Mouse (Mus musculus): ENCODE results near the gene Nipa1.

Nipa1 gene

DNA sequence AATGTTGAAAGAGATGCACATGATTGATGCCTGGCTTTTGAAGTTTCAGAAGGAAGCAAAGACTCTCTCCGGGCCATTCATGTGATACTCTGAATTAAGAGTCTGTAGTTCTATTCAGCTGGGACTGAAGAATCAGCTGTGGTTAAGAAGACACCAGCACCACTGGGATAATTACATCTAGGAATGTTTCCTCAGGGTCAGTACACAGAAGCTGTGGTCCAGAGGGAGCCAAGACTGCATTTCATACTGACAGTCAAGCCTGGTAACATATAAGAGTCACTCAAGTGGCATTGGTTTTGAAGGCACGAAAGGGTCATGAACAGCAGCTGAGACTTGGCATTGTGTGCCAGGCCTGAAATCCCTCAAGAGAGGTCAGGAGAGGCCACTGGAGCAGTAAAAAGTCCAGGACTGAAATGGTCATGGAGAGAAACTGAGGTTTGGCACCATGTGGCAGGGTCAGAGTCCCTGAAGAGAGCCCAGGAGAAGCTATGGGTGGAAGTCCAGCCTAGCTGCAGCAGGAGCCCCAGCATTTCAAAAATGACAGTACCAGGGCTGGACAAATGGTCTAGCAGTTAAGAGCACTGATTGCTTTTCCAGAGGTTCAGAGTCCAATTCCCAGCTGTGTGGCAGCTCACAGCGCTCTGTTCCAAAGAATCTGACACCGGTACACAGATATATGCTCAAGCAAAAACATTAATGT lies 9.3 kb downstream of the Nipa1 start:
- no peak for DNase-seq (ENCODE audit: low spot score)

DNA sequence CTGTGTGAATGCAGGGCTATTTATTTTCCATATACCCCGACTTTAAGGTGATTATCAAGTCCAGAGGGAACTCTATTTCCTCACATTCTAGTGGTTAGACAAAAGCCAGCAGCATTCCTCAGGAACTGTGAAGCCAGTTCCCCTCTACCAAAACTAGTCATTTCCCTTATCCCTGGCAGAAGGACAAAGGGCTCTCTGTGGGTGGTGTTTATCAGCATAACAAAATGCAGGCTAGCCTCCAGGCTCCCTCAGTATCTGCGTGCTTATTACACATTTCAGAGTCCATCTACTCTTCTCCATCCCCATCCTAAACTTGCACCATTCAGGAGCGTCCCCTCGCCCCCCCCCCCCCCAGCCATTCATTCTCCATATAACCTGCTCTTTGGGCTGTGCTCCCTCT lies 20.8 kb downstream of the Nipa1 start:
- no peak for DNase-seq (ENCODE audit: low spot score)

DNA sequence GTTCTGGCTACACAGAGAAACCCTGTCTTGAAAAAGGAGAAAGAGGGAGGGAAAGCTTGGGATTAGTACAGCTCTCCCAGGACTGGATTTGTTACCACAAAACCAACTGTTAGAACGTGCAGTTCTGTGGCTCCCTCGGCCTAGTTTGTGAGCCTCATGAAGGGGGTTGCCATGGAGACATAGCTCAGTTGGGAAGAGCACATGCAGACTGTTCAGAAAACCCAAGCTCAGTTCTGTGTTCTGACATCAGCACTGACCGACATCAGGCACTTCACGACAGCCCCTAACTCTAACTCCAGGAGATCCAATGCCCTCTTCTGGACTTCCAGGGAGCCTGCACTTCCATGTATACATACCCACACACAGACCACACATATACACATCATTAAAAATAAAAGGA lies 24.7 kb downstream of the Nipa1 start:
- no peak for DNase-seq (ENCODE audit: low spot score)

DNA sequence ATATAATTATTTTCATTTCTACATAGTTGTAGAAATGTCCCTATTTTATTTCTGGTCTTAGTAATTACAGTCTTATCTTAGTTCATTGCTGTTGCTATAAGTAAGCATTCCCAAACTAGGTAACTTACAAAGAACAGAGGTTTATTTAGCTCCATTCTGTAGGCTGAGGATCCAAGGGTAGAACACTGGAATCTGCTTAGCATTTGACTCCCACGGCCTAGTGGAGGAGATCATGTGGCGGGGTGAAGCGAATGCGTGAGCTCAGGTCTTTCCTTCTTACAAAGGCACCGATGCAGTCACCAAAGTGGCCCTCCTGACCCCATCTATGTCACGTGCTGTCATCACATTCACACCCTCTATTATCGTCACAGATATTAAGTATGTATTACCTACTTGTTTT lies 27.9 kb downstream of the Nipa1 start:
- no peak for DNase-seq (ENCODE audit: low spot score)

DNA sequence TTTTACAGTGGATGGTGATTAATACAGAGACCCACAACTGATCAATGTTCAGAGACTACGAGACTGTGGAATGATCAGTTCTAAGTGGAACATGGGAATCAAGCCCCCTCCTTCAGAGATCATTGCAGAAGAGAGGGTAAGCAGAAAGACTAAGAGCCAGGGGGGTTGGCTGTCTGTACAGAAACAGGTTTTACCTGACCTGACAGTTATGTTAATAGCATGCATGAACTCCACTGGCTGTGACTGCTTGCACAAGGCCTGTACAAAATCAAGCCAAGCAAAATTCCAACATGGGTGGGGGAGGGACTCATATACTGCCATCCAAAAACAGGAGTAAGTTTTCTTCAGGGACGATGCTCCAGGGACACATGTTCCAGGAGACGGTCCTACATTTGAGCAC lies 28.6 kb downstream of the Nipa1 start:
- no peak for DNase-seq (ENCODE audit: low spot score)

DNA sequence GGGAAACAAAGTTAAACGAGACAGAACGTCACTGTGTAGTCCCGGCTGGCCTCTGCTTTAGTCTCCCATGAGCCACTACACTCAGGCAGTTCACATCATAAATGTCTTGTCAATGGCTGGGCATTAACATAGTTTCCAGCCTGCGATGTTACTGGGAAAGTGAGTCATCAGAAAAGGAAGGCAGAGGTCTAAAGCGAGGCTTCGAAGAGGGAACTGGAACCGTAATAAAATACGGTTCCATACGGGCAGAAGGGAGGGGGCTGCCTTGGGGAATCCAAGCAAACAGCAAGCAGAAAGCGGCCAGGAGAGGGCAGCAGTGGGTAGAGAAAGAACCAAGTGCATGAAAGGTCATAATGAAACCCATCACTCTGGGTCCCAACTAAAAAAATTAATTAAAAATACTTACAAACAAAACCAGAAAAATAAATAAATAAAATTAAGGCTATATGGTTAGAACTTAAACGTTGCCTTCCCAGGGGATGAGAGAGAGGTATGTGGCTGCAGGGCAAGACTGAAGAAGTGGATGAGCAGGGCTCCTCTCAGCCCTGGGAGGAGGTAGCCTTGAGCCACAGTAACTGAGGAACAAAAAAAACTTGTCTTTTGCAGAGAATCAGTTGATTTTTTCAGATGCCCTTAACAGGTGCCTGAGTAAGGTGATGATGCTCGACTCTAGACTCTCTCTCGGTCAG lies 33.1 kb downstream of the Nipa1 start:
- peak; percentile 64 for DNase-seq (ENCODE audit: low spot score)

DNA sequence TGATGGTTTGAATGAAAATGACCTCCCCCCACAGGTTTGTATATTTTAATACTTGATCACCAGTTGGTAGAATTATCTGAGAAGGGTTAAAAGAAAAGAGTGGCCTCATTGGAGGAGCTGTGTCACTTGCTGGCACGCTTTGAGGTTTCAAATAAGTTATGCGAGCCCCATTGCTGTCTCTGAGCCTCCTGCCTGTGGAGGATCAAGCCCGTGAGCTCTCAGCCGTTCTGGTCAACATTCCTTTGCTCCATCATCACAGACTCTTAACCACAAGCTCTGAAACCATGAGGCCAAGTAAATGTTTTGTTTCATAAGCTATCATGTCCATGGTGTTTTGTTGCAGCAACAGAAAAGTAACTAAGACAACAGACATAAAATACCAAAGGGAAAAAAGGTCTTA lies 35.0 kb downstream of the Nipa1 start:
- DNase-seq (ENCODE audit: low spot score) = no peak

DNA sequence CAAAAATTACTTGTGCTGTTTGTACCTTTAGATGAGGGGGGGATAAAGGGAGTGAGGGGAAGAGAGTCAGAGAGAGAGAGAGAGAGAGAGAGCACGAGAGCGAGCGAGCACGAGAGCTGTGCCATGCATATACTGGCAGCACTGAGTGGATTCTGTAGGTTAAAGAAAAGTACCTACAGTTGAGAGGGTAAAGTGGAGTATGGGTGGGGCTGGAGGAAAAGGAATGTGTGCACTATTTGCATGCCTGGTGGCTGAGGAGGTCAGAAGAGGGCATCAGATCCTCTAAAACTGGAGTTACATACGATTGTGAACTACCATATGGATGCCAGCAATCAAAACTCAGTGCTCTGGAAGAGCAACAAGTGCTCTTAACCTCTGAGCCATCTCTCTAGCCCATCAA lies 36.6 kb downstream of the Nipa1 start:
- DNase-seq (ENCODE audit: low spot score) = peak; percentile 39

DNA sequence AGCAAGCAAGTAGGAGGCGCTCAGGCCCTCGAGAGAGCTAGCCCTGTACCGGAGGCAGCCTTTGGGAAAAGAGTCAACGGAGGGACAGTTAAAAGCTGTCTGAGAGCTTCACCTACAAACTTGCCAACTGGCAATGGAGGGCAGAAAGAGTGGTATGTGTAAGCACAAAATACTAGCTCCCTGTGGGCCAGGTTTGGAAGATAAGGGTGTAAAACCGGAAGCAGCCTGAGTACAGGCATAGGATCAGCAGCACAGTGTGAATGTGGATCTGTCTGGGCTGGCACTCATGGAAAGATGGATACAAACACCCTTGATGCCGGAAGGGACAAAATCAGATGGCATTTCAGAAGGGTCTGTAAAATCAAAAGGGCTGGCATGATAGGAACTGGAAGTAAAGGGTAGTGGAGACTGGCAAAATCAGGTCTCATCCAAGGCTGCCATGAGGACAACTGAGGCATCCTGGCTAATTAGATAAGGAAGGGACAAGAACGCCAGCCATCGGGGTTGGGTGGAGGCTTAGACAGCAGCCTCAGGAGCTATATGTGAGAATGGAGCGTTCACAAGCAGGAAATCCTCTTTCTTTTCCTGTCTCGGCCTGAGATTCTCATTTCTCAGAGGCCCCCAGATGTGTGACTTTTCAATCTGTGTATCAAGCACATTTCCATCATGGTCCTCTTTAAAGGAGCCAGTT lies 37.6 kb downstream of the Nipa1 start:
- DNase-seq (ENCODE audit: low spot score) = no peak

DNA sequence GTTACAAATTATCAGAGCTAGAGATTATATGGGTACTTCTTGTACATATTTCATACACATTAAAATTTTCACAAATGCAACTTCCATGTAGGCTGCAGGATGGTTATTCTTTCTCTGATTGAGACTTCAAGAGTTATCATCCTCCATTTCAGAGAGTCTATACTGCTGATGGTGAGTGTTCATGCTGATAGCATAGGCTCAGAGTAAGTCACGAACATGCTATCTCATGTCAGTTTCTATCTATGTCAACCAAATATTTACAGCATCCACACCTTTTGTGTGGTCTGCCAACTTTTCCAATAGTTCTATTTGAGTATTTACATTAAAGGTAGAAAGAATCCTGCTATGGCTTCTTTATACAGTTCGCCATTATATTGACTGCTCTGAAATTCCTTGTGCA lies 38.2 kb downstream of the Nipa1 start:
- DNase-seq (ENCODE audit: low spot score) = no peak

DNA sequence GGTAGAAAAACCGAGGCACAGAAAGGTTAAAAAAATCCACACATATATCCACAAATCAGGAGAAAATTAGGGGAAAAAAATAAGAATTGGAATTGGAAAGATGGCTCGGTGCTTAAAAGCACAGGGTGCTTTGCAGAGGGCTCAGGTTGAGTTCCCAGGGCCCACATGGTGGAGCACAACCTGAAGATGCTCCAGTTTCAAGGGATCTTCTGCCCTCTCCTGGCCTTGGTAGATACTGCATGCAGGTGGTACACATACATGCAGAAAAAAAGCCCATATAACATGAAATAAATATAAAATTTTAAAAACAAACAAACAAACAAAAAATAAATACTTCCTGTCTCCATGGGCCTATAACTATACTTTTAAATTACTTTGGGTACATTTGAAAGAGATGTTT lies 45.3 kb downstream of the Nipa1 start:
- no peak for DNase-seq (ENCODE audit: low spot score)

DNA sequence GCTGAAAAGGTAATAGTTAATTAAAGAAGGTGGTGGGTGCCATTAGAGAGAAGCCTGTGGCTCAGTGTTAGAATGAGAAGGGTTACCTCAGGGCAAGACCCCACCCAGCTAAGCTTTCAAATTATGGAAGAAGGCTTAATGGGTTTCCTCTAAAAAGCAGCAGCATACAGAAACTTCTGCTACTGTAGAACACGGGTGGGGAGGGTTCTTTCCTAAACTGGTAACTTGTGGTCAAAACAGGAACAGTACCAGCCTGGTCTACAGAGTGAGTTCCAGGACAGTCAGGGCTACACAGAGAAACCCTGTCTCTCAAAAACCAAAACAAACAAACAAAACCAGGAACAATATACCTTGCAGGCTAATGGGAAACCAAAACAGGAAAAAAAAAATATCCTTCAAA lies 50.3 kb downstream of the Nipa1 start:
- peak; percentile 16 for DNase-seq (ENCODE audit: low spot score)

DNA sequence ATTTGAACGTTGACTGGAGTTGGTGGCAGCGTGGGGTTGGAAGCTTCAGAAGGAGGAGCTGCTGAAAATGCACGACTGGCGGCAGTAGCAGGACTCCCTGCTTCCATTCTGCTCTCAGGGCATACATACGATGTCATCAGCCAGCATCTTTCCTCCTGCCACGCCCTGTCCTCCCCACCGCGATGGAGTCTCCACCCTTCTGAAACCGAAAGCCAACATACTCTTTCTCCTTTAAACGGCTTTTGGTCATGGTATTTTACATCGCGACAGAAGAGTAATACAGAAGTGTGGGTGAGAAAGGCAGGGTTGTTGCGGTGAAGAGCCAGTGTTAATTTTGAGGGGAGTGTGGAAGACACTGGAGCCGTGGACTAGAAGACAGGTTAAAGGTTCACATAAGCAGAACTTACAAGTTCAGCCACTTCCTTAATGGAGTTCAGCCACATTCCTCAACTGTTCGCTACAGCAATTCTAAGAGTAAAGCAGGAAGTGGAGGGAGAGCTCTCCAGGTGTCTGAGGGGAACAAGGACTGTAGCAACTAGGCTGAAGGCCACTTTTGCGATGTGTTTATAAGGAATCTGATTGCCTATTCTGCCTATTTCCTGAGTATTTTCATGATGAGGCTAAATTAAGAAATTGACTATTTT lies 51.4 kb downstream of the Nipa1 start:
- DNase-seq (ENCODE audit: low spot score) = peak; percentile 44

DNA sequence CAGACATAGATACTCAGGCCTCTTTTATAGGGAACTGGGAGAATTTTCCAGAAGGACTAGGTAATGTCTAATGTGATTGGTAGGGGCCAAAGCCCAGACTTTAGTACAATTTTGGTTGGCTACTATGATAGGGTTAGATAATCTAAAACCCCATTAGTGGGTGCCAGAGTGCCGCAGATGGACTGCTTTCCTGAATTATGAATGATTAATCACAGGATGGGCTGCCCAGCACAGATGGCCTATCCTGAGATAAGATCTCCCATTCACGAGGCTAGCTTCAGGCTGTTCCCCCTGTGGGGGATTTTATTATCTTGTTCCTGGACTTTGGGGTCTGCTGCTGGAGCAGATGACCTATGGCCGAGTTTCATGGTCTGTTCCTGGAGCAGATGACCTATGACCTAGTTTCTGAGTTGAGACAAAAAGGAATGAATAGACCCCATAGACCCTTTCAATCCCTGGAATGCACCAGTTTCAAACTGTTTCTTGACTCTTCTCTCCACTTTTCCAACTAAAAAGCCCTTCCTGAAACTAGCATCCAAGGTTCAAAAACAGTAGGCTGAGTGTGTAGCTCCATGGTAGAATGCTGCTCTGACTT lies 52.8 kb downstream of the Nipa1 start:
- DNase-seq (ENCODE audit: low spot score) = no peak

DNA sequence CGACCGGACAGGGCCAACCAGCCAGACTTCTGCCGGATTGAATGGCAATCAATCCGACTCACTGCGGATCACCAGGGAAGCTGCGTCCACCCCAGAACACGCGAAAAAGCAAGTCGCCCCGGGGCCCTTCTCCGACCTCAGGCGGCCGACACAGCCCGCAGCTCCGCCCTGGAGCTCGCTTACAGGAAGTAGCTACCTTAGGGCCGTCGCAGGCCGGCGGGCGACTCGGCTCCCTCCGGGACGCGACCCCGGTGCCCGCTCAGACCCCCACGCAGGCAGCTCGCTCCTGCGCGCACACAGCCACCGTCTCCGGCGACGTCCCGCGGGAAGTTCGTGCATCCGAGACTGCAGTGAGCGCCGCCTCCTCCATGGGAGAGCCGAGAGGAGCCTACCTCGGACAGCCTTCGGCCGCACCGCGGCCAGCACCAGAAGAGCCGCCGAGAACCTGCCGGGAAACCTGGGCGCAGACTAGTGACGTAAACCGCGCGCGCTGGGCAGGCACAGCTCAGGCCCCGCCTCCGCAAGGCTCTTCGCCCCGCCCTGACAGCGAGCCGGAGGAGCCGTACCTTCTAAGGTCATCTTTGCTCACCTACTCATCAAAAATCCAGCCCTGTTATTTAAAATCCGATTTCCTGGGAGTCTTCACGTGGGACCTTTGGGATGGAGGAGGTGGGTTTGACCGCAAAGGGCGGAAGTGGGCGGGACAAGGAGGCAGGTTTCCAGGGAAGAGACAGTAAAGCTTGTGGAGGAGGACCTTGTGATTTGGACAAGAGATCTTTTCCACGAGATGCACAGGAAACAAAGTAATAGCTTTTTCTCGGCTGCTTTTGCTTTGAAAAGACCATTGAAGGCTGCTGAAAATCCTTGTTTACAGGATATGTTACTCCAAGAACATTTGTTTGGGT lies 57.5 kb downstream of the Nipa1 start, which contains the start of gene Nipa2:
Gene Nipa2 (minus strand): TSS at position 473 of the 905 bp plus-strand sequence.
- DNase-seq (ENCODE audit: low spot score) = peak; percentile 92

DNA sequence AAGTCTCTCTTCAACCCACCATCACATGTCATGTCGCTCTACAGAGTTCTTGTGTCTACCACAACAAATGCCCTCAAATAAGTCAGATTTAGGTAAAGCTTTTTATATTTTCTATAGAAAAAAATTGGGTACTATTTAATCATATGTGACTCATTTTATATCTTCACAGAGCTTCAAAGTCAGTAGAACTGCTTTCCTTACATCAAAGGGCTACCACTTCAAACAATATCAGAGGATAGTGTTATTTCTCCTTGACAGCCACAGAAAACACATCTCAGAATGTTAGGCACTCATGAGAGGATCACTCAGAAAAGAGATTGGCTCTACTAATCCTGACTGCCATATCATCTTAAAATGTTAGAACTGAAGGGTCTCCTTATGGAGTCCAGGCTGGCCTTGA lies 59.2 kb downstream of the Nipa1 start:
- no peak for DNase-seq (ENCODE audit: low spot score)

DNA sequence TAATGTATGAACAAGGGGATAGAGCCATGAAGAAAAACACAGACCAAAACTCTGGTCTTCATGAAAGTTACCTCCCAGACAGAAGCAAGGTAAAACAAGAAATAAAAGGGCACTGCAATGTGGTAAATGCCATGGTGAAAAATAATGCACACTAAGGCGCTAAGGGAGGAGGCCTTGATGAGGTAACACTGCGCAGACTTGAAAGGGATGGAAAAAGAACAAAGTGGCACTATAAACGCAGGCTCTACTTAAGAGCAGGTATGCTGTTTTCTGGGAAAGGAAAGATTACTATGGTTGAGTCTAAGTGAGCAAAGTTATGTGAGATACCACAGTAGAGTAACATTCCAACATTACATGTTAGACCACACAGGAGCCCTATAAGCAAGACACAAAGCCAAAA lies 60.0 kb downstream of the Nipa1 start:
- DNase-seq (ENCODE audit: low spot score) = no peak

DNA sequence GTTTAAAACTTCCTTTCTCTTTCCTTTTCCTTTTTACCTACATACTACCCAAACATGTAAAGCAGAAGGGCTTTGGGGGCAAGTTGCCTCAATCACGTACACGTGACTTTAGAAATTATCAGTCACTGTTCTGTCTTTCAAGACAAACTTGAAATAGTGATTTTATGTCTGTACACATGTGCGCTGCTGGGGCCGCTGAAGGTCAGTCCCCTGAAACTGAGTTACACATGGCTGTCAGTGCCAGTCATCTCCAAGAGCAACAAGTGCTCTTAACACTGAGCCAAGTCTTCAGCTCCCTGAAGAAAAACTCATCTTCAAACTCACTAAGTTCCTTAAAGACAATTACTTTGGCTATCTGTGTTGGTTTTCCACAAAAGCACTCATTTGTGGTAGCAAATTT lies 61.8 kb downstream of the Nipa1 start:
- DNase-seq (ENCODE audit: low spot score) = no peak

DNA sequence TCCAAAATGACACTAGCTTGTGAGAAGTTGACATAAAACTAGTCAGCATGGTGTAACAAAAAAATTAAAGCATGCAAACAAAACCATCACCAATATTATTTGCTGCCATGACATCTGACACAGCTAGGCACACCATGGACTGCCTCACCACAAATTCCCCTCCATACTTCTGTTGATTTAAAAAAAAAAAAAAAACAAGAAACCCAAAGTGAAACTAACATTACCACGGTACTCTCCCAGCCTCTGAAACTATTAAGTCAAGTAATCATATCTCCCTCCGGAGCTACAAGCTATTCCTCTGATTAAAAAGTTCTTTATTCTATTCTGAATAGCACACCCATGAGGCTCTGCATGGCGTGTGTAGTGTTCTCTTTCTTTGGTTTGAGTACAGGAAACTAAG lies 62.6 kb downstream of the Nipa1 start:
- DNase-seq (ENCODE audit: low spot score) = no peak

DNA sequence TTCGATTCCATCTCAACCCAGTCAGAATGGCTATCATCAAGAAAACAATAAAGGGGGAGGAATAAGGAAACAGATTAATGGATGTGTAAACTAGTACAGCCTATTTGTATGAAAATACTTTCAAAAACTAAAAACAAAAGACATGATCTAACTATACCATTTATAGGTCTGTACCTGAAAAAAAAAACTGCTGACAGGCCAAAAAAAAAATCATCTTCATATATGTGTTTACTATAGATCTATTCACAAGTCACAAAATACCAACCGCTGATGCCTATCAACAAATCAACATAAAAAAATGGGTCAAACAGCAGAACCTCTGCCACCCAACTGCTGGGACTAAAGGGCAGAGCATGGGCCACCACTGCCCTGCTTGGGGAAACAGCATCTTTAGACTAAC lies 63.7 kb downstream of the Nipa1 start:
- no peak for DNase-seq (ENCODE audit: low spot score)

DNA sequence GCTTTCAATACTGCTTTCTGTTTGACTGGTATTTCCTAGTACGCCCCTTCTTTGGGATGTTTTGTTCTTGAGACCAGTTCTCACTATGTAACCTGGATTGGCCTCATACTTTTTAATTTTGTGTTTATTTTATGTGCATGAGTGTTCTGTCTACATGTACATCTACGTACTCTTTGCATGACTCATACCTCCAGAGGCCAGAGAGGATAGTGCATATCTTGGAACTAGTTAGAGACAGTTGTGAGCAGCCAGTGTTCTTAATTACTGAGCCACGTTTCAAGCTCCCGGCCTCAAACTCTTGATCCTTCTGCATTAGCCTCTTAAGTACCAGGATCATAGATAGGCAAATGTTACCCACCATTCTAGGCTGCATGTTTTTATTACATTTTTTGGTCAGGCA lies 81.4 kb downstream of the Nipa1 start:
- no peak for DNase-seq (ENCODE audit: low spot score)
